Mouse (Mus musculus) embryonic facial prominence, embryonic 11.5 days (tissue): ENCODE results near the gene Ryr1. TPM values are rescaled to one million over a fixed set of nuclear protein-coding genes. Genes with fewer than 3 reads are reported as not detected.

Experiments used
- ATAC-seq: fragments of 200-750 bp; cut with Nextera tagmentation; replicated peaks from 2 replicates; pipeline ENCODE4 v1.8.0; 2017; ENCODE audit warnings: low read depth; ENCODE audit not compliant: insufficient number of reproducible peaks, low FRiP score, low TSS enrichment
- DNase-seq: peaks from one replicate; pipeline ENCODE4 v3.0.0-alpha.2; 2015; ENCODE audit warnings: low spot score
- H3K27ac ChIP-seq: fragments of 300-500 bp; sonication (generic); replicated peaks from 2 replicates; pipeline ENCODE4 v1.5.1; 2014; ENCODE audit warnings: mild to moderate bottlenecking, low read depth, low read length, control low read depth
- H3K27me3 ChIP-seq: fragments of 300-500 bp; sonication (generic); 2 replicates; pipeline ENCODE4 v1.6.1; 2014; ENCODE audit warnings: mild to moderate bottlenecking, low read length, moderate library complexity, mixed read lengths; ENCODE audit not compliant: control insufficient read depth, insufficient read depth
- H3K36me3 ChIP-seq: fragments of 300-500 bp; sonication (generic); replicated peaks from 2 replicates; pipeline ENCODE4 v1.6.1; 2014; ENCODE audit warnings: low read depth, mild to moderate bottlenecking, low read length, moderate library complexity, mixed read lengths; ENCODE audit not compliant: control insufficient read depth, insufficient read depth
- H3K4me1 ChIP-seq: fragments of 300-500 bp; sonication (generic); 2 replicates; pipeline ENCODE4 v1.6.1; 2014; ENCODE audit warnings: low read length, mixed read lengths; ENCODE audit not compliant: control insufficient read depth, insufficient read depth
- H3K4me2 ChIP-seq: fragments of 300-500 bp; sonication (generic); 2 replicates; pipeline ENCODE4 v1.6.1; 2014; ENCODE audit warnings: low read depth, mild to moderate bottlenecking, control low read depth, low read length, moderate library complexity
- H3K4me3 ChIP-seq: fragments of 300-500 bp; sonication (generic); 2 replicates; pipeline ENCODE4 v1.5.1; 2014; ENCODE audit warnings: low read depth, low read length, control low read depth
- H3K9ac ChIP-seq: fragments of 300-500 bp; sonication (generic); replicated peaks from 2 replicates; pipeline ENCODE4 v1.6.1; 2014; ENCODE audit warnings: mild to moderate bottlenecking, control low read depth, low read length
- H3K9me3 ChIP-seq: fragments of 300-500 bp; sonication (generic); replicated peaks from 2 replicates; pipeline ENCODE4 v1.6.1; 2016; ENCODE audit warnings: mild to moderate bottlenecking, low read length, inconsistent platforms, mixed read lengths; ENCODE audit not compliant: control insufficient read depth
- WGBS: fragments of 180-500 bp; shearing (Covaris S2); extraction: QIAGEN DNeasy Blood & Tissue Kit; methylation state at CpG from one replicate; pipeline ENCODE4 v1.1.7; 2014; 5-methylcytosine and 5-hydroxymethylcytosine counted together
- microRNA counts: library from miRNA; unstranded; fragments of <30 nt; microRNA quantifications from one replicate; lab custom pipeline; 2016
- microRNA-seq: library from miRNA; unstranded; fragments of <30 nt; microRNA quantifications from one replicate; pipeline ENCODE4, GENCODE M21; 2016; ENCODE audit warnings: borderline number of aligned reads
- polyA plus RNA-seq: library from polyadenylated mRNA; unstranded; fragments of >200 nt; fragmentation: Nextera tagmentation; extraction: Ambion mirVana; gene quantifications from 2 replicates; pipeline ENCODE4 v1.2.1, GENCODE M21; 2014

Ryr1 gene
- polyA plus RNA-seq, 1 experiment from 2014 or later: 0.98 TPM

GRCm38 (mm10) chr7:28956270-28956669 is 168.7 kb downstream of the Ryr1 start:
- H3K4me3 ChIP-seq: no peak overlapping the region
- DNase-seq: no peak
- H3K36me3 ChIP-seq: no peaks in the 10 kb centered on the region
- no peak overlapping the region for H3K27ac ChIP-seq
- peaks cover 20% of the 10 kb centered on the region for H3K4me1 ChIP-seq
- WGBS: 77% methylated on average over 1 of the region's 1 CpGs
- no peak overlapping the region for H3K9ac ChIP-seq
- no peak for ATAC-seq
- no peaks in the 10 kb centered on the region for H3K9me3 ChIP-seq
- no peak overlapping the region for H3K4me2 ChIP-seq
- no peaks in the 10 kb centered on the region for H3K27me3 ChIP-seq

GRCm38 (mm10) chr7:28955295-28955897 is 169.6 kb downstream of the Ryr1 start:
- Histone ChIP-seq H3K9me3 (no peaks in the 10 kb centered on the region), H3K4me3 (no peak overlapping the region), H3K4me1 (peaks cover 20% of the 10 kb centered on the region), H3K9ac (no peak overlapping the region), H3K36me3 (no peaks in the 10 kb centered on the region), H3K27ac (no peak overlapping the region), H3K4me2 (no peak overlapping the region), H3K27me3 (no peaks in the 10 kb centered on the region)
- no peak for DNase-seq
- ATAC-seq: no peak
- 65% methylated on average over 5 of the region's 5 CpGs for WGBS

- no peak for ATAC-seq
- peaks cover 19% of the 10 kb centered on the region for H3K4me1 ChIP-seq
Observed at GRCm38 (mm10) chr7:28954773-28955172, 170.2 kb downstream of the Ryr1 start.

GRCm38 (mm10) chr7:28953476-28954376 is 171.3 kb downstream of the Ryr1 start:
- H3K9ac ChIP-seq: 0 out of 2 replicates have a peak overlapping the region, but pooled peaks have one; percentile 11
- ATAC-seq (peak; percentile 42; the same call in 1 of the 2 replicates), DNase-seq (peak; percentile 61)
- peaks cover 17% of the 10 kb centered on the region; the same call in 1 of the 2 replicates for H3K4me1 ChIP-seq
- no peaks in the 10 kb centered on the region for H3K27me3 ChIP-seq
- H3K4me2 ChIP-seq: no peak overlapping the region
- no peak overlapping the region for H3K4me3 ChIP-seq
- peak overlapping the region; percentile 37 for H3K27ac ChIP-seq
- 15% methylated on average over 2 of the region's 2 CpGs for whole genome bisulfite sequencing
- no peaks in the 10 kb centered on the region for H3K36me3 ChIP-seq
- no peaks in the 10 kb centered on the region for H3K9me3 ChIP-seq

More at GRCm38 (mm10) chr7:28954773-28955172, 170.2 kb downstream of the Ryr1 start:
- DNase-seq: no peak
- 73% methylated on average over 4 of the region's 4 CpGs for WGBS
- Histone ChIP-seq H3K27me3 (no peaks in the 10 kb centered on the region), H3K4me2 (no peak overlapping the region), H3K36me3 (no peaks in the 10 kb centered on the region), H3K4me3 (no peak overlapping the region), H3K9ac (no peak overlapping the region), H3K27ac (no peak overlapping the region), H3K9me3 (no peaks in the 10 kb centered on the region)

MicroRNA genes within 50 kb of the gene (microRNA counts, 519-probe panel; counts per million panel counts)
- microRNA mmu-miR-1963 (lab: Ali Mortazavi, UCI): 1,888 counts per million, percentile 11 among the panel's probes with 10 or more counts

Small RNA genes within 50 kb of the gene (microRNA-seq; reads per million reads assigned to microRNA genes)
- gene Gm44408: not detected
- gene Mir1963: not detected

Other genes starting within 250 kb of the Ryr1 start
- 0.21 and 0.29 TPM in 2 replicates for gene Capn12, start 243.8 kb downstream of the Ryr1 start, polyA plus RNA-seq
- gene Actn4, start 162.8 kb downstream of the Ryr1 start, polyA plus RNA-seq: 190 and 201 TPM in 2 replicates
- gene Eif3k, start 143.3 kb downstream of the Ryr1 start, polyA plus RNA-seq: 439 and 446 TPM in 2 replicates
- 6.4 and 8.1 TPM in 2 replicates for gene Map4k1, start 143.1 kb downstream of the Ryr1 start, polyA plus RNA-seq
- gene Rasgrp4, start 9.7 kb upstream of the Ryr1 start, polyA plus RNA-seq: 0.58 and 0.85 TPM in 2 replicates
- gene Fam98c, start 31.1 kb upstream of the Ryr1 start, polyA plus RNA-seq: 10.8 and 11.7 TPM in 2 replicates
- gene Ggn, start 45.0 kb upstream of the Ryr1 start, polyA plus RNA-seq: 0.15 and 0.77 TPM in 2 replicates
- gene Spred3, start 45.2 kb upstream of the Ryr1 start, polyA plus RNA-seq: 4.9 and 5.3 TPM in 2 replicates
- gene Psmd8, start 55.5 kb upstream of the Ryr1 start, polyA plus RNA-seq: 321 and 334 TPM in 2 replicates
- gene Catsperg1, start 88.9 kb upstream of the Ryr1 start, polyA plus RNA-seq: 0.79 TPM in 1 of 2 replicates, not detected in the other
- 0.45 and 0.53 TPM in 2 replicates for gene Kcnk6, start 107.3 kb upstream of the Ryr1 start, polyA plus RNA-seq
- gene Yif1b, start 113.2 kb upstream of the Ryr1 start, polyA plus RNA-seq: 86.1 and 90.5 TPM in 2 replicates
- 1.5 and 2.6 TPM in 2 replicates for gene 2200002D01Rik, start 123.3 kb upstream of the Ryr1 start, polyA plus RNA-seq
- 71.4 and 84.5 TPM in 2 replicates for gene Spint2, start 156.7 kb upstream of the Ryr1 start, polyA plus RNA-seq
- gene Ppp1r14a, start 164.1 kb upstream of the Ryr1 start, polyA plus RNA-seq: 18.0 and 21.0 TPM in 2 replicates
- 19.8 and 27.9 TPM in 2 replicates for gene Dpf1, start 178.8 kb upstream of the Ryr1 start, polyA plus RNA-seq